Mouse (Mus musculus) forebrain, embryonic 15.5 days (tissue): ENCODE measurements around the gene Nfic. TPM values are rescaled to one million over a fixed set of nuclear protein-coding genes. Genes with fewer than 3 reads are reported as not detected.
A peak's percentile ranks its signal among the peaks of the same experiment; 100 is the strongest.

ENCODE experiments used
- ATAC-seq: fragments of 200-750 bp; cut with Nextera tagmentation; replicated peaks from 2 replicates; pipeline ENCODE4 v1.8.0; 2017; ENCODE audit warnings: mild to moderate bottlenecking, moderate TSS enrichment, moderate library complexity
- H3K27ac ChIP-seq: fragments of 300-500 bp; sonication (generic); replicated peaks from 2 replicates; pipeline ENCODE4 v1.5.1; 2015; ENCODE audit warnings: mild to moderate bottlenecking, inconsistent platforms
- H3K27me3 ChIP-seq: fragments of 300-500 bp; sonication (generic); 2 replicates; pipeline ENCODE4 v1.6.1; 2015; ENCODE audit warnings: inconsistent platforms
- H3K36me3 ChIP-seq: fragments of 300-500 bp; sonication (generic); 2 replicates; pipeline ENCODE4 v1.6.1; 2015; ENCODE audit warnings: mild to moderate bottlenecking, inconsistent platforms
- H3K4me1 ChIP-seq: fragments of 300-500 bp; sonication (generic); 2 replicates; pipeline ENCODE4 v1.6.1; 2015; ENCODE audit warnings: inconsistent platforms
- H3K4me2 ChIP-seq: fragments of 300-500 bp; sonication (generic); replicated peaks from 2 replicates; pipeline ENCODE4 v1.6.1; 2015; ENCODE audit warnings: mild to moderate bottlenecking, inconsistent platforms
- H3K4me3 ChIP-seq: fragments of 300-500 bp; sonication (generic); 2 replicates; pipeline ENCODE4 v1.5.1; 2015; ENCODE audit warnings: mild to moderate bottlenecking, inconsistent platforms
- H3K9ac ChIP-seq: fragments of 300-500 bp; sonication (generic); replicated peaks from 2 replicates; pipeline ENCODE4 v1.6.1; 2015; ENCODE audit warnings: mild to moderate bottlenecking, inconsistent platforms
- H3K9me3 ChIP-seq: fragments of 300-500 bp; sonication (generic); 2 replicates; pipeline ENCODE4 v1.6.1; 2016; ENCODE audit warnings: inconsistent platforms
- whole genome bisulfite sequencing: fragments of 180-500 bp; shearing (Covaris S2); methylation state at CpG from one replicate; pipeline ENCODE4 v1.1.7; 2015; ENCODE audit warnings: mixed read lengths; 5-methylcytosine and 5-hydroxymethylcytosine counted together
- polyA plus RNA-seq: library from polyadenylated mRNA; unstranded; fragments of >200 nt; fragmentation: Nextera tagmentation; extraction: Ambion mirVana; gene quantifications from 2 replicates; pipeline ENCODE4 v1.2.1, GENCODE M21; 2015

Nfic gene
- polyA plus RNA-seq, 1 experiment from 2014 or later, result 24.2 TPM

DNA sequence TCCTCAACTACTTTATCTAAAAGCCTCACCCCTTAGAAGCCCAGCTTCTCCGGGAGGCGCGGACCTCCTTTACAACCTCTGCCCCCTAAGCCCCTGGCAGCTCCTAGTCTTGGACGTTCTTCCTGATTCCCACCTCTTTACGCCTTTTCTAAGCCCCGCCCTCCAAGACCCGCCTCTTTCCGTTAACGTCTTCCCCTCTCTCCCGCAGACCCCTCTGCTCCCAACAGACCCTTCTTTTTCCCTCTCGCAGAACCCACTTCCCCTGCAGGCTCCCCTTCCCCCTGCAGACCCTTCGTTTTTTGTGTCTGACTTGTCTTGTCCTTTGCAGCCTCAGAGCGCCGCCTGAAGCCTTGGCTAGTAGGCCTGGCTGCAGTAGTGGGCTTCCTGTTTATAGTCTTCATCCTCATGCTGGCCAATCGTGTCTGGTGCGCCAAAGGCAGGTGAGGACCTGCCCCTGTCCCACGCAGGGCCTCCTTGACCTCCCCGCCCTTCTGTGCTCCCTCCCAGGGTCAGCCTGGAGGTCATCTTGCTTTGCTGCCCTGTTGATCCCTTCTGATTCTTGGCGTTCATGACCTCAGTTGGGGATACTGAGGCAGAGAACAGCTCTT lies 61.9 kb downstream of the Nfic start:
- H3K4me1 ChIP-seq, result peaks cover 21% of the 10 kb centered on the region
- ATAC-seq, result no peak
- H3K27ac ChIP-seq, result no peak overlapping the region
- no peaks in the 10 kb centered on the region for H3K27me3 ChIP-seq
- H3K9ac ChIP-seq, result peak overlapping the region; percentile 37
- 8% methylated on average over 19 of the region's 19 CpGs for WGBS
- no peaks in the 10 kb centered on the region for H3K9me3 ChIP-seq
- no peaks in the 10 kb centered on the region for H3K36me3 ChIP-seq
- H3K4me2 ChIP-seq, result peak overlapping the region; percentile 36
- peak overlapping the region; percentile 20 for H3K4me3 ChIP-seq

DNA sequence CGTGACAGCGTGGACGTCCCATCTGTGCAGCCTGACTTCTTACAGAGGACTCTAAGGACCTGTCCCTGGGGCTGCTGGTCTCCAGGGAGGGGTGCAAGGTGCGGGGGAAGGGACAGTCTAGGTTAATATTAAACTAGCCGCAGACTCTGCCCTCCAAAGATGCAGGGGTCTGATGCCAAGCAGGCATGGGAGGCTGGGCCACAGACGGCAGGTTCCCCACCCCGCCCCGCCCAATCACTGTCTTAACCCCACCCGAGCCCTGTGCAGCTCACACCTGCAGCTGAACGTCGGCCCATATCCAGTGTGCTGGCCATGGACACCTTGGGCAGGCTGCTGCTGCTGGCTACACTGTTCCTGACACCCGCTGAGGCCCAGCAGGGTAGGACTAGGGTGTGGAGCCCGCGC lies 62.7 kb downstream of the Nfic start, which contains the start of gene Smim24:
TSS of gene Smim24 (plus strand) at position 271 of the 405 bp plus-strand sequence.
- ATAC-seq, result no peak
- H3K4me1 ChIP-seq, result peaks cover 21% of the 10 kb centered on the region
- WGBS, result 74% methylated on average over 14 of the region's 14 CpGs
- H3K4me2 ChIP-seq, result peak within 1 kb of the TSS; percentile 36
- H3K4me3 ChIP-seq, result peak within 1 kb of the TSS; percentile 20
- peaks cover 7% of the 10 kb centered on the region for H3K36me3 ChIP-seq
- no peaks in the 10 kb centered on the region for H3K27me3 ChIP-seq
- H3K27ac ChIP-seq, result no peak within 1 kb of the TSS
- H3K9ac ChIP-seq, result peak within 1 kb of the TSS; percentile 37
- H3K9me3 ChIP-seq, result no peaks in the 10 kb centered on the region

DNA sequence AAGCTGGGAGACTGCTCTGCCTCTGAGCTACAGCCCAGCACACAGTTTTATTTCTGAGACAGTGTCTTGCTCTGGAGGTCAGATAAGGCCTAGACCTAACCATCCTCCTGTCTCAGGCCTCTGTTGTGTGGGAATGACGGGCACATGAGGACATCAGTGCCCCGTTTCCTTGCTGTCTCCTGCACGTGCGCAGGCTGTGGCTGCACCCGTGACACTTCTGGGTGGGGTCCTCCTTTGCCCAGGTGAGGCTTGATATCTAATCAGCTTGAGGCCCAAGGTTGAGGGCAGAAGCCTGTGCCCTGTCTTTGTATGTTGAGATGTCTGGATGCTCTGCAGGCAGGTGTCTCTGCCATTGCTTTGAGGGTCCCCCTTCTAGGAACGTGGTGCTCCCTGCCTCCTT lies 63.2 kb downstream of the Nfic start:
- 84% methylated on average over 6 of the region's 6 CpGs for WGBS
- no peak for ATAC-seq
- Histone ChIP-seq H3K4me2 (no peak overlapping the region), H3K4me3 (no peak overlapping the region), H3K4me1 (peaks cover 21% of the 10 kb centered on the region), H3K9me3 (no peaks in the 10 kb centered on the region), H3K9ac (no peak overlapping the region), H3K36me3 (peaks cover 13% of the 10 kb centered on the region), H3K27ac (no peak overlapping the region), H3K27me3 (no peaks in the 10 kb centered on the region)

DNA sequence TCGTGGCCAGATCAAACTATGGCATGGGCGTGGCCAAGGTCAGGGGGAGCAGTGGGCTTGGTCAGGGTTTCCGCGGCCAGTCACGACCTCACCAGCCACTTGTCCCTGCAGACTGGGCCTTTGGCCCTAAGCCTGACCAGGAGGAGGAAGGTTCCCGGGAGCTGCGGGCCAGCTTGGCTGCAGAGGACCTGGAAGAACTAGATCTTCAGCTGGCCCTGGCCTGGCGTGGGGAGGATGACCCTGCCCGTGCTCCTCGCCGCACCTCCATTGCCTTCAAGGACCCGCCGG lies 64.8 kb downstream of the Nfic start:
- Histone ChIP-seq H3K4me3 (no peak overlapping the region), H3K4me2 (no peak overlapping the region), H3K9ac (no peak overlapping the region), H3K36me3 (peaks cover 22% of the 10 kb centered on the region), H3K9me3 (no peaks in the 10 kb centered on the region), H3K27me3 (no peaks in the 10 kb centered on the region), H3K27ac (no peak overlapping the region), H3K4me1 (peaks cover 19% of the 10 kb centered on the region)
- ATAC-seq, result no peak
- WGBS, result 88% methylated on average over 13 of the region's 13 CpGs

DNA sequence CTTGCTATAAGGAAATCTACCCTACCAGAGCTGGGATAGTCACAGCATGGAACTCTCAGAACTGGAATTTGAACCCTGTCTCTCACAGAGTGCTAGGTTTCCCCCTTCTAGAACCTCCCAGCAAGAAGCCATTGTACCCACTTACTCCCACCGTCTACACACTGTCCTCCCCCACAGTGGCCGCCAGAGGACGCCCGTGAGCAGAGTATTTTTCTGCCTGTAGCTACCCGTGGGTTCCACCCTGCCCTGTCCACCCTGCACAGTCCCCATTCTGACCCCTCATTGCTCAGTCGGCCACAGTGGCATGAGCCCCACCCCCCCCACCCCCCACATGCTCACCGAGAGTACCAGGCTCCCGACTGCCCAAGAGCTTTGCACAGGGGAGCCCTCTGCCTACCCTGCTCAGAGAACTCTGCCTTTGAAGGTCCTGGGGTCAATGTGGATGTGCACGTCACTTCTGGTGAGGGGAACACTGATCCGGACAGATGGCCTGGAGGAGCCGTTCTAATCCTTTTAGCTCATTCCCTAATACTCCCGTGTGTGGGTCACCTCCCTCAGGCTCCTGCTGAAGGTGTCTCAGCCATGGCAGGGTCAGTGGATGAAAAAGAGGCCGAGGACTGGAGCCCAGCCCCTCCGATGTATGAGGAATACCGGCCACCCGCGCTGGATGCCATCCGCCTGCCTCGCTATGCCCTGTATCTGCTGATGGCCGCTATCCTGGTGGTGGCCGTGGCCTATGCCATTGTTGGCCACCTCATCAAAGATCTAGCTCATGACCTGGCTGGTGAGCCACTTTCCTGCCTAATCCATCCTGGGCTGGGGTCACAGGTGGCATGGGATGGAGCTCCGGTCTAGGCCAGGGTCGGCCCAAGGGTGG lies 65.4 kb downstream of the Nfic start:
- H3K27ac ChIP-seq, result no peak overlapping the region
- H3K27me3 ChIP-seq, result no peaks in the 10 kb centered on the region
- no peak overlapping the region for H3K4me3 ChIP-seq
- peaks cover 25% of the 10 kb centered on the region for H3K4me1 ChIP-seq
- H3K9ac ChIP-seq, result no peak overlapping the region
- H3K4me2 ChIP-seq, result no peak overlapping the region
- no peaks in the 10 kb centered on the region for H3K9me3 ChIP-seq
- 63% methylated on average over 23 of the region's 23 CpGs for WGBS
- ATAC-seq, result peak; percentile 53; the same call in 1 of the 2 replicates
- H3K36me3 ChIP-seq, result peaks cover 22% of the 10 kb centered on the region

DNA sequence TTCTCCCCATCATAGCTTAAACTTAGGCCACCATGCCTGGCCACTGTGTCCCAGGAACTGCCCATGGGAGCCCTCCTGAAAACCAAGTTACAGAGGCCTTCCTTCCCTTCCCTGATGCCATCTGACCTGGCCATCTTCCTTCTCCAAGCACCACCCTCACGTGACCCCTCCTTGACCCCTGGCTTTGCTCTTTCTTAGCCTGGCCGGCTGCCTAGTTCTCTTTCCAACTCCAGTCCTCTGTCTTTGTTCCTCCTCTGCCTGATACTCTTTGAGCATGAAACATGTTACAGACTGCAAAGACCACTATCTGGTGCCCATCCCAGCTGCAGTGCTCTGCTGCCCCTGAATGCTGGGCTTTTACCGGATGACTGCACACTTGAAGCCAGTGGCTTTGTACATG lies 66.1 kb downstream of the Nfic start:
- WGBS, result 49% methylated on average over 3 of the region's 3 CpGs
- no peak overlapping the region for H3K9ac ChIP-seq
- no peak overlapping the region for H3K27ac ChIP-seq
- no peak overlapping the region for H3K4me3 ChIP-seq
- peaks cover 22% of the 10 kb centered on the region for H3K36me3 ChIP-seq
- no peaks in the 10 kb centered on the region for H3K9me3 ChIP-seq
- H3K27me3 ChIP-seq, result no peaks in the 10 kb centered on the region
- ATAC-seq, result no peak
- H3K4me1 ChIP-seq, result peaks cover 29% of the 10 kb centered on the region
- H3K4me2 ChIP-seq, result no peak overlapping the region

DNA sequence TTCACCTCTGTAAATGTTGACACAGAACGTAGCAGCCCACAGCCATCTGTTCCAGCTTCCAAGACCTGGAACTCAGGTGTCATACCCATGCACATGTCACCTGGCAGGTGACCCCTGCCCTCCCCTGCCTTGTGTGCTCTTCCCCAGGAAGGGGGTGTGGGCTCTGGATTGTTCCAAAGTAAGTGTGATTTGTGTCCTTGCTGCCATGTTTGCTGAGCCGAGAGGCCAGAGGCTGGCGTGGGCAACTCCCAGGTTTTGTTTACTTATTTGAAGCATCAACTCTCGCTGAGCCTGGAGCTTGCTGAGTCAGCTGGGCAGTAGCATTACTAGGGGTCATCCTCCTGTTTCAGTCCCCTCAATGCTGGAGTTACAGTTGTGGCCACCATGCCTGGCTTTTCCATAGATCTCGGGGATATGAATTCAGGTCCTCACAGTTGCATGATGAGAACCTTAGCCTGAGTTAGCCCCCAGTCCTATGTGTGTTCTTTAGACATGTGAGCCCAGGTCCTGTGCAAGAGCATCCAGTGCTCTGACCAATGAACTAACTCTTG lies 66.9 kb downstream of the Nfic start, which contains the start of gene Gm48552:
TSS of gene Gm48552 (plus strand) at position 501 of the 551 bp plus-strand sequence.
- H3K27ac ChIP-seq, result no peak within 1 kb of the TSS
- no peak for ATAC-seq
- H3K4me3 ChIP-seq, result no peak within 1 kb of the TSS
- no peaks in the 10 kb centered on the region for H3K27me3 ChIP-seq
- H3K4me2 ChIP-seq, result no peak within 1 kb of the TSS
- peaks cover 22% of the 10 kb centered on the region for H3K36me3 ChIP-seq
- no peaks in the 10 kb centered on the region for H3K9me3 ChIP-seq
- H3K9ac ChIP-seq, result no peak within 1 kb of the TSS
- H3K4me1 ChIP-seq, result peaks cover 25% of the 10 kb centered on the region
- WGBS, result 88% methylated on average over 5 of the region's 5 CpGs

DNA sequence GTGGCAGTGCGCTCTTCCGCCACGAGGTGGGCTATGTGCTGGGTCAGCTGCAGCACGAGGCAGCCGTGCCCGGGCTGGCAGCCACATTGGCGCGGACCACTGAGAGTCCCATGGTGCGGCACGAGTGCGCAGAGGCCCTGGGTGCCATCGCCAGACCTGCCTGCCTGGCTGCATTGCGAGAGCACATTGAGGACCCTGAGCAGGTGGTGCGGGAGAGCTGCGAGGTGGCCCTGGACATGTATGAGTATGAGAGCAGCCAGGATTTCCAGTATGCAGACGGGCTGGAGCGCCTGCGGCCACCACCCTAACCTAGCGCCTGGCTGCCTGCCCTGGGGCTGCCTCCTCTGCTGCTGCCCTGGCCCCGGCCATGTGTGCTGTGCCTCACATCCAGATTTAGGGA lies 67.7 kb downstream of the Nfic start:
- no peak overlapping the region for H3K9ac ChIP-seq
- H3K27me3 ChIP-seq, result no peaks in the 10 kb centered on the region
- H3K4me2 ChIP-seq, result no peak overlapping the region
- peaks cover 18% of the 10 kb centered on the region for H3K4me1 ChIP-seq
- 95% methylated on average over 20 of the region's 20 CpGs for WGBS
- no peak overlapping the region for H3K27ac ChIP-seq
- no peaks in the 10 kb centered on the region for H3K9me3 ChIP-seq
- H3K36me3 ChIP-seq, result peaks cover 22% of the 10 kb centered on the region
- ATAC-seq, result no peak
- H3K4me3 ChIP-seq, result no peak overlapping the region

DNA sequence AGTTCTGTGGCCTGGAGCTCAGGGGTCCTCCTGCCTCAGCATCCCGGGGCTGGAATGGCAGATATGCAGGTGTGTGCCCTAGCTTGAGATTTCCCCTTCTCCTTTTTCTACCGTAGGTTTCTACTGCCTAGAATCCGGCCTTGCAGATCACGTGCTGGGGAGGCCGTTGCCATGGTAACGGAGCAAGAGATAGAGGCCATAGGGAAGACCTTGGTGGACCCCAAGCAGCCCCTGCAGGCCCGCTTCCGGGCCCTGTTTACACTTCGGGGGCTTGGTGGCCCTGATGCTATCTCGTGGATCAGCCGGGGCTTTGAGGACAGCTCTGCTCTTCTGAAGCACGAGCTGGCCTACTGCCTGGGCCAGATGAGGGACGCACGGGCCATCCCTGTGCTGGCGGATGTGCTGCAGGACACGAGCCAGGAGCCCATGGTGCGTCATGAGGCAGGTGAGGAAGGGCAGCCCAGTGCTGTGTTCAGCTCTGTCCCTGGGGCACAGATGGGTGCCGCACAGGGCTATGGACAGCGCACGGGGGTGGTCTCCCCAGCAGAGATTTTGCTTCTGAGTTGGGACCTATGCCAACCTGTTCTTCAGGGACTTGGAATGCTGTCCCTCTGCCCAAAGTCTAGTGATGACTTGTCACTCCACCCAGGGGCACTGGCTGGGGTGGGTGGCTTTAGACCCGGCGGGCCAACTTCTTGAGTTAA lies 69.7 kb downstream of the Nfic start:
- Histone ChIP-seq H3K36me3 (peaks cover 22% of the 10 kb centered on the region), H3K27ac (no peak overlapping the region), H3K4me3 (peak overlapping the region; percentile 93), H3K9ac (no peak overlapping the region), H3K9me3 (no peaks in the 10 kb centered on the region), H3K27me3 (no peaks in the 10 kb centered on the region), H3K4me1 (peaks cover 18% of the 10 kb centered on the region), H3K4me2 (peak overlapping the region; percentile 96)
- ATAC-seq, result no peak
- WGBS, result 84% methylated on average over 22 of the region's 22 CpGs

DNA sequence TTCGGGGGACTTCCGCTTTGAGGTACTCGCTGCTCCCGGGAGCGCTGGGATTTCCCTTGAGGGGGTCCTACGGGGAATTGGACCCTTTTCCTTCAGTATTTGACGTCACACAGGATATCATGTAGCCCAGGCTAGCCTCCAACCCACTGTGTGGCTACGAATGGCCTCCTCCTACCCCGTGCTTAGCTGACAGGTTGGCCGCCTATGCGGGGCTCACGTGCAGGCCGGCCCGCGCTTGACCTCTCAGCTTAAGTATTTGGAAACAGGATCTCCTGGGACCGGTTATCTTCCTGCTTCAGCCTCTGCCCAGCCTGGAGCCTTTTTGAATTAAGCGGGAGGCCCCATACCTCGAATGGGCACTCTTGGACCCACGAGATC lies 70.8 kb downstream of the Nfic start:
- H3K9ac ChIP-seq, result peak overlapping the region; percentile 79
- peak overlapping the region; percentile 93 for H3K4me3 ChIP-seq
- whole genome bisulfite sequencing, result under 1% methylated on average over 19 of the region's 19 CpGs
- peaks cover 18% of the 10 kb centered on the region for H3K4me1 ChIP-seq
- peak overlapping the region; percentile 96 for H3K4me2 ChIP-seq
- no peaks in the 10 kb centered on the region for H3K27me3 ChIP-seq
- H3K9me3 ChIP-seq, result no peaks in the 10 kb centered on the region
- H3K36me3 ChIP-seq, result peaks cover 22% of the 10 kb centered on the region
- ATAC-seq, result peak; percentile 31; the same call in 1 of the 2 replicates
- peak overlapping the region; percentile 89 for H3K27ac ChIP-seq

DNA sequence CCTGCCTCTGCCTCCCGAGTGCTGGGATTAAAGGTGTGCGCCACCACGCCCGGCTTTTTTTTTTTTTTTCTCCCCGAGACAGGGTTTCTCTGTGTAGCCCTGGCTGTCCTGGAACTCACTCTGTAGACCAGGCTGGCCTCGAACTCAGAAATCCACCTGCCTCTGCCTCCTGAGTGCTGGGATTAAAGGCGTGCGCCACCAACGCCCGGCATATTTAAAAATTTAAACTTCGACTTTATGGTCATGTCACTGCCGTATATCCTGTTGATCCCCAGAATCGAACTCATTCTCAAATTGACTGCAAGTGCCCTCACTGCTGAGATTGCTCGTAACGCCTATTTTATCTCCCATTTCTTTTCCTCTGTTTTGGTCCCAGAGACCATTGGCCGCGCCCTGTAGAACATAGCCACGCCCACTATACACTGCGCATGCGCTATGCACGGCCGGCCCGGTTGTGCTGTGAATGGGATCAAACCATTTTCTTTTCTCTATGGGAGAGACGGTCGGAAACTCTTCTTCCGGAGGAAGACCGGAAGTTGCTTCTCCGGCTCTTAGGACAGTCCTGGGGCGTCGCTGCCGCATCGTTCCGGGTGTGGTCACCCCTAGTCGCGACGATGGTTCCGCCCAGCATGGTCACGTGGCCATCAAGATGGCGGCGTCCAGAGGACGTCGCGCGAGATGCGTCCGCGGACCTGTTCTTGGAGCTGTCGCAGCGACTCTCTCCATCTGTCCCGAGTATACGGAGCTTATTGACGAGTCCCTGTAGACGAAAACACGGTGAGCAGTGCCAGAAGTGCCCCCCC lies 71.4 kb downstream of the Nfic start, which contains the start of the genes Dohh and Gm48551:
TSS of gene Dohh (plus strand) at position 627 of the 803 bp plus-strand sequence.
TSS of gene Gm48551 (plus strand) at position 665 of the 803 bp plus-strand sequence.
- peak within 1 kb of the TSS; percentile 93 for H3K4me3 ChIP-seq
- ATAC-seq, result peak; percentile 96
- H3K4me1 ChIP-seq, result peaks cover 19% of the 10 kb centered on the region
- H3K4me2 ChIP-seq, result peak within 1 kb of the TSS; percentile 96
- no peaks in the 10 kb centered on the region for H3K9me3 ChIP-seq
- peak within 1 kb of the TSS; percentile 89 for H3K27ac ChIP-seq
- H3K27me3 ChIP-seq, result no peaks in the 10 kb centered on the region
- peaks cover 22% of the 10 kb centered on the region for H3K36me3 ChIP-seq
- WGBS, result 9% methylated on average over 54 of the region's 54 CpGs
- peak within 1 kb of the TSS; percentile 79 for H3K9ac ChIP-seq
